Mouse (Mus musculus) embryonic facial prominence, embryonic 12.5 days (tissue): Measurements from ENCODE around the gene Gm20458. TPM values are rescaled to one million over a fixed set of nuclear protein-coding genes. Genes with fewer than 3 reads are reported as not detected.

Experiments used
- ATAC-seq: fragments of 200-750 bp; cut with Nextera tagmentation; 2 replicates; pipeline ENCODE4 v1.8.0; 2017; ENCODE audit not compliant: insufficient number of reproducible peaks, insufficient read depth, low FRiP score, low TSS enrichment
- H3K27ac ChIP-seq: fragments of 300-500 bp; sonication (generic); 2 replicates; pipeline ENCODE4 v1.5.1; 2016; ENCODE audit warnings: mild to moderate bottlenecking
- H3K27me3 ChIP-seq: fragments of 300-500 bp; sonication (generic); 2 replicates; pipeline ENCODE4 v1.6.1; 2016; ENCODE audit warnings: mild to moderate bottlenecking, moderate library complexity
- H3K36me3 ChIP-seq: fragments of 300-500 bp; sonication (generic); 2 replicates; pipeline ENCODE4 v1.6.1; 2016; ENCODE audit warnings: mild to moderate bottlenecking
- H3K4me1 ChIP-seq: fragments of 300-500 bp; sonication (generic); 2 replicates; pipeline ENCODE4 v1.6.1; 2016
- H3K4me2 ChIP-seq: fragments of 300-500 bp; sonication (generic); replicated peaks from 2 replicates; pipeline ENCODE4 v1.6.1; 2016; ENCODE audit warnings: mild to moderate bottlenecking, moderate library complexity
- H3K4me3 ChIP-seq: fragments of 300-500 bp; sonication (generic); 2 replicates; pipeline ENCODE4 v1.5.1; 2016; ENCODE audit warnings: mild to moderate bottlenecking
- H3K9ac ChIP-seq: fragments of 300-500 bp; sonication (generic); 2 replicates; pipeline ENCODE4 v1.6.1; 2016; ENCODE audit warnings: mild to moderate bottlenecking, moderate library complexity
- H3K9me3 ChIP-seq: fragments of 300-500 bp; sonication (generic); 2 replicates; pipeline ENCODE4 v1.6.1; 2016; ENCODE audit warnings: mild to moderate bottlenecking, moderate library complexity
- WGBS: fragments of 180-500 bp; shearing (Covaris S2); methylation state at CpG from one replicate; pipeline ENCODE4 v1.1.7; 2016; 5-methylcytosine and 5-hydroxymethylcytosine counted together
- polyA plus RNA-seq: library from polyadenylated mRNA; unstranded; fragments of >200 nt; fragmentation: Nextera tagmentation; extraction: Ambion mirVana; gene quantifications from 2 replicates; pipeline ENCODE4 v1.2.1, GENCODE M21; 2016

The Gm20458 gene
- polyA plus RNA-seq, 1 experiment from 2014 or later: 6.5 TPM

DNA sequence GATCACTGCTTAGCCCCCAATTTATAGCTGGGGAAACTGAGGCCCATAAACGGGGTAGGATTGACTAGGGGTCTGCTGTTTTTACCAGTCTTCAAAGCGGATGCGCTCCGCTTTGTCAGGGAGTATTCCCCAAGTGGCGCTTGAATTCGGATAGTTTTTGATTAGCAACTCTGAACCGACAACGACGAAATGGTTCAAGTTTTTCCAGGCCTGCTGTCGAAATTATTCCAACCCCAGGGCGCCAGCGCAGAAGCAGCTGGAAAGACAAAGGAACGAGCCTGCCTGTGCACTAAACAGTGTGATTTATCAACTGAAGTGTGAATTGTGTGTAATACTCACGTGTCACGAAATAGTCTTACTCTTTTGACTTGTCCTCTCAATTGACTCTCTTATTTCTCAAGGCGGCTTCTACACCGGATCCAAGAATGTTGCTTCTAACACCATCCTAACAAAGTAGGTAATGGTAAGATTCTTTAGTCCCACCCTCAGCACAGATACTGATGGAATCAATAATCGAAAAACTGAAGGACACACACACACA is 17.2 kb upstream of the Gm20458 start, which contains the start of gene Sdc4:
TSS of gene Sdc4 (minus strand) at position 428 of the 541 bp plus-strand sequence.
- no peak for ATAC-seq
- 8% methylated on average over 18 of the region's 18 CpGs for WGBS

DNA sequence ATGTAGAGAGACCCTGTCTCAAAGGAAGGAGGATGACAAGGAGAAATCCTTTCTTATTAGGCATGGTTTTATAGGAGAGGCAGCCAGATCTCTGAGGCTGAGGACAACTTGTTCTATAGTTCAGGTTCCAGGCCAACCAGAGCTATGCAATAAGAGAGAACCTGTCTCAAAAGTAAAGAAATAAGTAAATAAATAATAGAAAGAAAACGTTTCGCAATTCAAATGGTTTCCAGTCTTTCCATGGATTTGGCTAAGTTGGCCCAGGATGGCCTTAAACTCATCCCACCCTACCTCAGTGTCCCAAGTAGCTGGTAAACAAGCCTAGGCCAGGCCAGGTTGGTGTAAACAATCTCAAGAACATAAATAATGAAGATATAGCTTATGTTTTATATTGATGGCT is 16.1 kb upstream of the Gm20458 start:
- Histone ChIP-seq H3K4me3 (no peak overlapping the region), H3K27me3 (peaks cover 5% of the 10 kb centered on the region; the same call in 1 of the 2 replicates), H3K4me1 (peaks cover 31% of the 10 kb centered on the region), H3K9me3 (no peaks in the 10 kb centered on the region), H3K4me2 (no peak overlapping the region), H3K36me3 (no peaks in the 10 kb centered on the region), H3K9ac (no peak overlapping the region), H3K27ac (no peak overlapping the region)
- WGBS: 78% methylated on average over 2 of the region's 2 CpGs
- no peak for ATAC-seq

More for the DNA sequence above, 17.2 kb upstream of the Gm20458 start, which contains the start of gene Sdc4:
- Histone ChIP-seq H3K9me3 (no peaks in the 10 kb centered on the region), H3K4me2 (peak within 1 kb of the TSS; percentile 86), H3K4me3 (peak within 1 kb of the TSS; percentile 62), H3K36me3 (no peaks in the 10 kb centered on the region), H3K4me1 (peaks cover 32% of the 10 kb centered on the region), H3K9ac (peak within 1 kb of the TSS; percentile 78), H3K27me3 (peaks cover 5% of the 10 kb centered on the region; the same call in 1 of the 2 replicates), H3K27ac (peak within 1 kb of the TSS; percentile 54)

DNA sequence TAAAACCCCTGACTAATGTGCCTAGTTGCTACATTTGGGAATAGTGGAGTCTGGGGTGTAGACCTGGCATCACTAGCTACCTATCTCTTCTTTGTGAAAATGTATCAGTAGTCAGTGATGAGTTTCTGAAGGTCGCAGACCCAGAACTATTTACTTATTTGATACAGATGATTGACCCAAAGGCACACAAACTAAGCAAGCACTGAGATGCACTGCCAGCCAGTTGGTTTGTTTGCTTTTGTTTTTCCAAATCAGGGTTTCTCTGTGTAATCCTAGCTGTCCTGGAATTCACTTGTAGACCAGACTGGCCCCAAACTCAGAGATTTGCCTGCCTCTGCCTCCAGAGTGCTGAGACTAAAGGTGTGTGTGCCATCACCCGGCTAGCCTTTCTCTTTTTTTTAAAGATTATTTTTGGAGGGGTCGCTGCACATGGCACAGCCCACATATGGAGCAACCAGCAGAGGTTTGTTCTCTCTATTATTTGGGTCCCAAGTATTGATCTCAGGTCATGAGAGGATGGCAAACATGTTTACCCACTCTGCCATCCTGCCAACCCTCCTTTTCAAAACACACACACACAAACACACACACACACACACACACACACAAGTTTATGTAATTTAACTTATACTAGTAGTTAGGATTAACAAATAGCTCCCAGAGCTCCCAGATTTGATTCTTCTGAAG is 15.2 kb upstream of the Gm20458 start:
- Histone ChIP-seq H3K9ac (no peak overlapping the region), H3K36me3 (no peaks in the 10 kb centered on the region), H3K4me1 (peaks cover 25% of the 10 kb centered on the region), H3K27ac (no peak overlapping the region), H3K9me3 (no peaks in the 10 kb centered on the region), H3K4me3 (no peak overlapping the region), H3K4me2 (no peak overlapping the region), H3K27me3 (peaks cover 3% of the 10 kb centered on the region; the same call in 1 of the 2 replicates)
- WGBS: 84% methylated on average over 3 of the region's 3 CpGs
- no peak for ATAC-seq

DNA sequence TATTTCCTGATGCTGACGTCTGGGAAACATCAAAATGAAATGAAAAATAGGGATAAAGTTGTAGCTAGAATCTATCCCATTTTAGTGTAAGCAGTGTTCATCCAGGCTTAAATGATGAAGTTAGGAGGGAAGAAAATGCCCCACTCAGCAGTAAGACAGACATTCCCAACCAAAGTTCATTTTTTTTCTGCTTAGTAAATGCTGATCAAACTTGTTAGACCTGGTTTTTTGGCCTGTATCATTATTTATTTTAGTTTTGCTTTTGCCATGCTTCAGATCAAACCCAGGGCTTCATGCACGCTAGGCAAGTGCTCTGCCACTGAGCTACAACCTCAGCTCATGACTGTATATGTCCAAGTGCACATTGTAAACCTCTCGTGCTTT is 14.7 kb upstream of the Gm20458 start:
- no peak overlapping the region for H3K9ac ChIP-seq
- ATAC-seq: no peak
- WGBS: 73% methylated on average over 3 of the region's 3 CpGs
- no peak overlapping the region for H3K4me2 ChIP-seq
- peaks cover 2% of the 10 kb centered on the region; the same call in 1 of the 2 replicates for H3K27me3 ChIP-seq
- no peaks in the 10 kb centered on the region for H3K36me3 ChIP-seq
- no peak overlapping the region for H3K4me3 ChIP-seq
- peaks cover 19% of the 10 kb centered on the region for H3K4me1 ChIP-seq
- H3K9me3 ChIP-seq: no peaks in the 10 kb centered on the region
- no peak overlapping the region for H3K27ac ChIP-seq

DNA sequence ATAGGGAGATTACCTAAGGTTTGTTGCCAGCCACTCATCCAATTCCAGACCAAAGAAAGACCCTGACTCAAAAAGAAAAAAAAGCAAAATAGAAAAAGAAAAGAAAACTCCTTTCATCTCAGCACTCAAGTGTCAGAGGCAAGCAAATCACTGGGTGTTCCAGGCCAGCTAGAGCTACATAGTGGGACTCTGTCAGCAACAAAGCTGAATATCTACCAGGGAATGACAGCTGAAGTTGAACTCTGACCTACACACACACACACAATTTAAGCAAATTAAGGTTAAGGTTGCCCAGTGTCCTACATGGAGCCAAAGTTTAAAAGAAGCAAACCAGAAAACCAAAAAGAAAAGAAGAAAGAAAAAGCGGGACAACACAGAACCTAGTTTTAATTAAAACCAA is 12.6 kb upstream of the Gm20458 start:
- H3K36me3 ChIP-seq: no peaks in the 10 kb centered on the region
- H3K4me3 ChIP-seq: no peak overlapping the region
- H3K9me3 ChIP-seq: no peaks in the 10 kb centered on the region
- 89% methylated on average over 1 of the region's 1 CpGs for WGBS
- peaks cover 21% of the 10 kb centered on the region for H3K4me1 ChIP-seq
- no peak overlapping the region for H3K27ac ChIP-seq
- no peaks in the 10 kb centered on the region for H3K27me3 ChIP-seq
- no peak for ATAC-seq
- no peak overlapping the region for H3K9ac ChIP-seq
- H3K4me2 ChIP-seq: no peak overlapping the region

DNA sequence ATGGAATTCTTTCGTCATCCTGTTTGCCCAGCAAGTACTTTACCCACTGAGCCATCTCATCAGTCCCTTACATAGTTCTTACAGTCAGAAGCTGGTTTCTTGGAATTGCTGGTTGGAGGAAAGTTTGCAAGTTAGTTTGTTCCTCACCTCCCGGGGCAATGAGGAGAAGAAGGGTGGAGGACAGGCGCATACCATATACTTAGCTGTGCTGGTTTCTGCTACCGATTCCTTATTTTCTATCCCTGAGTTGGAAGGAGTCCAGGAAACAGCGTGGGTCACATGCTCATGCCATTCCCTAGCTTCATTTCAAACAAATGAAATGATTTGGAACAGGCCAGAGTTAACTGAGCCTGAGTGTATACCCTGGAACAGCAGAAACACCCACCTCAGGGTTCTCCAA is 11.8 kb upstream of the Gm20458 start:
- Histone ChIP-seq H3K4me2 (no peak overlapping the region), H3K9me3 (no peaks in the 10 kb centered on the region), H3K9ac (no peak overlapping the region), H3K36me3 (no peaks in the 10 kb centered on the region), H3K27ac (no peak overlapping the region), H3K27me3 (no peaks in the 10 kb centered on the region), H3K4me1 (peaks cover 17% of the 10 kb centered on the region), H3K4me3 (no peak overlapping the region)
- ATAC-seq: no peak
- 73% methylated on average over 5 of the region's 5 CpGs for WGBS

DNA sequence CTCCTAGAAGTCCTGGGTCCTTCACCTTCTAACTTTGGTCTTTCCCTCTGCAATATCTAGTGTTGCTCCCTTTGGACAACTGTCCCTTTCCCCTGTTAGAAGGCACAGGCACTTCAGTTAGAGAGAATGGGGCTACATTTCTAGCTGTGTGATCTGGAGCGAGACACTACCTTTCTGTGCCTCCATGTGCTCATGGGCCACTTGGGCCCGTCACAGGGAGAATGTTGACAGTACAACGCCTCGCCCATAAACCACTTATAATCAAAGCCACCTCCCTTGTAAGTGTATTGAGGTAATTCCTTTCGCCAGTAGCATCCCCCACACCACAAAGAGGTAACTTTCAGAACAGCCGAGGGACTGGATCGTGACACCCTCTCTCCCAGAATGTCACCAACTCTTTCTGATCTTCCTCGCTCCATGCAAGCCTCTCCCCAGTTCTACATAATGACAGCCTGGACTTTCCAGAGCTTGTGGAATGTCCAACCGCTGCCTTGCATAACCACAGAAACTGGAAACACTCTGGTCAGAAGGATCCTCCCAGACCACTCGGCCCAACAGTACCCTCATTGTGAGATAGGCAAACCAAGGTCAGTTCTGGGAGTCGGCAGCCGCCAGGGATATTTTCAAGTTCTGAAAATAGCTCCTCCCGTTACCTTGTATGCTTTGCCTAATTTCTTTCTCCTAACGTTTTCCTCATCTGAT is 11.3 kb upstream of the Gm20458 start:
- Histone ChIP-seq H3K27me3 (no peaks in the 10 kb centered on the region), H3K9ac (no peak overlapping the region), H3K4me2 (no peak overlapping the region), H3K27ac (no peak overlapping the region), H3K36me3 (no peaks in the 10 kb centered on the region), H3K4me3 (no peak overlapping the region), H3K9me3 (no peaks in the 10 kb centered on the region), H3K4me1 (peaks cover 17% of the 10 kb centered on the region)
- ATAC-seq: no peak
- WGBS: 80% methylated on average over 14 of the region's 14 CpGs

DNA sequence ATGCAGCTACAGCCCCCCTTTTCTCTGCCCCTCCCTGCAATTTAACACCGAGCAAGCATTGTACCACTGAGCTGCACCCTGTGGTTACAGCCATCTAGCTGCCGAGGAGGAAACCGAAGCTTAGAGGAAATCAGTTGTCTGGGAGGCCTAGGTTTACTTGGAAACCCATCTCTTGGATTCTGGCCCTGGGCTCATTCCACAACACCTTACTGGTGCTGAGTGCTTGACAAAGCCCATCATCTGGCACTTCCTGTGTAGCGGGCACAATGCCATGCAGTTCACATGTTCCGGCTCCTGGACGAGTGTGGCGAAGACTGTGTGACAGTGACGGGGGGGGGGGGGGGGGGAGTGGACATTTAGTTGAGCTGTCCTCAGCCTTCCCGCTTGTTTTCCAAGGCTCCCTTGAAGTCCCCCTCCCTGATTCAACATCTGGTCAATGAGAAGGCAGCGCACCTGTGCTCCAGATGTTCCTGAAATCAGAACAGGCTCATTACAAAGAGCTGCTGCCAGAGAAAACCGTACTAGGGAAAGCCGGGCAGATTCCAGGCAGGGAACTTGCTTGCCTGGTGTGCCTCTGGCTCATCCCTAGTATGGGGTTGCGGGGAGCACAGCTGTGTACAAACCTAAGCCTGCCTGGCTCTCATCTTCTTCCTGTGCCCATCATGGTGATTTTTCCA is 8.6 kb upstream of the Gm20458 start:
- H3K4me2 ChIP-seq: peak overlapping the region; percentile 13; the same call in 1 of the 2 replicates
- 0 out of 2 replicates have a peak overlapping the region, but pooled peaks have one; percentile 54 for H3K27ac ChIP-seq
- peaks cover 31% of the 10 kb centered on the region for H3K4me1 ChIP-seq
- H3K27me3 ChIP-seq: no peaks in the 10 kb centered on the region
- no peak overlapping the region for H3K9ac ChIP-seq
- 27% methylated on average over 13 of the region's 13 CpGs for WGBS
- H3K36me3 ChIP-seq: no peaks in the 10 kb centered on the region
- H3K9me3 ChIP-seq: no peaks in the 10 kb centered on the region
- no peak overlapping the region for H3K4me3 ChIP-seq
- ATAC-seq: no peak

DNA sequence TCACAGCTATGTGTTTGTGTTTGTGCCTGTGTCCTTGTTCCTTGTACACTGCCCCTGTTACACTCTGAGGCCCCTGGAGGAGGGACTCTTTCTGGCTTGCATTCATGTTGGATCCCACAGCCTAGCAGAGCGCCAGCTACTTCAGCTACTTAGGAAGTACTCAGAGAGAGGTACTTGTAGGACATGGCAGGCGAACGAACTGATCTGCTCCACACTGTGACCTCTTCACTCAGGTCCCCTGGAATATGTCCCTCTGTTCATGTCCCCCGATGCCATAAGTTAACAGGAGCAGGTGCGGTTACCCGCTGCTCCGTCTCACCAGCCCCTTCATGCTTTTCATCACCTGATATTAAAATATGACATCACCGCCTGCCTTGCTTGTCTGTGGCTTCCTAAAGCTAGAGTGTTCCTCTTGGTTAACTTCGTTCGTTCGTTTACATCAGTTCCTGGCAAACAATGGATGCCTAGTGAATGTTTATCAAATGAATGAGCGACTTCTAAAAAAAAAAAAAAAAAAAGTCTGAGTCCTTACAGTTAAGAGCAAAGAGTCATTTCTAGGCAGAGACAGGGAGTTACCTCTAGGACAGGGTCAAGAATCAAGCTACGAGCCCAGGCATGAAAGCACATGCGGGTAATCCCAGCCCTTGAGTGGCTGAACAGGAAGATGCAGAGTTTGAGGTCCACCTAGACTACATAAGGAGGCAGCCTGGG is 7.6 kb upstream of the Gm20458 start:
- 81% methylated on average over 14 of the region's 14 CpGs for WGBS
- Histone ChIP-seq H3K4me3 (no peak overlapping the region), H3K9me3 (no peaks in the 10 kb centered on the region), H3K36me3 (no peaks in the 10 kb centered on the region), H3K27ac (0 out of 2 replicates have a peak overlapping the region, but pooled peaks have one; percentile 54), H3K27me3 (no peaks in the 10 kb centered on the region), H3K4me1 (peaks cover 31% of the 10 kb centered on the region), H3K9ac (no peak overlapping the region), H3K4me2 (no peak overlapping the region)
- ATAC-seq: no peak

DNA sequence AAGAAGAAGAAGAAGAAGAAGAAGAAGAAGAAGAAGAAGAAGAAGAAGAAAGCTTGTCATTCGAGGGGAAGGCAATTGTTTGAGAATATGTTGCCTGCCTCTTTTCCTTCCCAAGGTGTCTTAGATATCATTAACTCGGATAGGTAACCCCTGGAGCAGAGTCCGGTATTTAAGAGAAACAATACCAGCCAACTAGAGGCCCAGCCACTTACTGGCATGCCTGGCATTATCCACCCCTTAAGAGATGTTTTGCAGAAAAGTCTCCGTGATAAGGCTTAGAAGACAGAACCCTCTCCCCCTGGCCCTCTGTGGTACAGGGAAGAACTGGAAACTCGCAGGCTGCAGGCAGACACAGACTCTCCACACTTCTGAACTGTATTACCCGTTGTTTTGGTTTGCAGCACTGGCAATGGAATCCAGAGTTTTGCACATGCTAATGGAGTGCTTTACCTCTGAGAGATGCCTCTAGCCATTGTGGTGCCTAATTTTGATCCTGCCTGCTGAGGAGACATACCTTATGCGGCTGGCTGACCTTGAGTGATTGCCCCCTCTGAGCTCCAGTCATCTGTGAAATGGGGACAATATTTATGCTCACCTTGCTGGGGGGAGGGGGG is 6.8 kb upstream of the Gm20458 start:
- Histone ChIP-seq H3K27ac (no peak overlapping the region), H3K4me2 (no peak overlapping the region), H3K4me1 (peaks cover 31% of the 10 kb centered on the region), H3K27me3 (no peaks in the 10 kb centered on the region), H3K9ac (no peak overlapping the region), H3K36me3 (no peaks in the 10 kb centered on the region), H3K4me3 (no peak overlapping the region), H3K9me3 (no peaks in the 10 kb centered on the region)
- 68% methylated on average over 7 of the region's 7 CpGs for WGBS
- ATAC-seq: no peak

DNA sequence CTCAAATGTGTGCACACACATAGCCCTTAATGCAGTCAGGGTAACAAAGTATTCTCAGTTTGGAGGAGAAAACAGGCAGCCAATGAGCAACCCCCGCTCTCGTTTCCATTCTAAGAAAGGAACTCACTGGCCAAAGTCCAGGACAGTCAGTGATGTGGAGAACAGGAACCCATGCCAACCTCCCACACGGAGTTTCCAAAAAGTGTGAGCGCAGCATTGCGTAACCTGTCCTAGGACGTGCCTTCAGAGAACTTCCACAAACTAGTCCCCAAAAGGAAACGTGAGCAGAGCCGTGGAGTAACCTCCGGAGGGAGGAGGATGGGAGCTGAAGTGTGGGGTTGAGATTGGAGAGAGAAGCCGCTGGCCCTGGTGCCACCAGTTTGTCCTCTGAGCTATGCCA is 5.9 kb upstream of the Gm20458 start:
- H3K4me1 ChIP-seq: peaks cover 31% of the 10 kb centered on the region
- H3K4me3 ChIP-seq: no peak overlapping the region
- no peak for ATAC-seq
- H3K4me2 ChIP-seq: no peak overlapping the region
- WGBS: 78% methylated on average over 10 of the region's 10 CpGs
- H3K27ac ChIP-seq: no peak overlapping the region
- H3K36me3 ChIP-seq: no peaks in the 10 kb centered on the region
- H3K9ac ChIP-seq: no peak overlapping the region
- H3K27me3 ChIP-seq: no peaks in the 10 kb centered on the region
- no peaks in the 10 kb centered on the region for H3K9me3 ChIP-seq
